7 mouse cellular contexts compared by ENCODE assay signal in the genomic region with DNA sequence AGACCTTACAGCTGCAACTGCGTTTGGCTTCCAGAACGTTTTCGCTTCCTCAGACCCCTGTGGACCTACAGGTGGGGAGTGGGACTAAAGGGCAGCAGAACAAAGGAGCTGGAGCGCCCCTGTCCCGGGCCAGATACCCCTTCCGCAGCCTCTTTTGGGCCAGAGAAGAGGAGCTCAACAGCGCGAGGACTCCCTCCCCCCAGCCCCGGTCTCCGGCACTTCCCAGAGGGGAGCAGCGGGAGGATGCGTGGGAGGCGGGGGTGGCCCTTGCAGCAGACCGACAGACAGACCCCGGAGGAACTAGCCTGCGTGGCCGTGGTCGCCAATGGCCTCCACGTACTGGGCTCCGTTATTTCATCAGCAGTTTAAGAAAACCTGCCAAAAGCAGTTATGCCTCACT. TPM values are rescaled to one million over a fixed set of nuclear protein-coding genes. Genes with fewer than 3 reads are reported as not detected.
DNase-seq lines count a peak whose midpoint lies in the region; ATAC-seq and TF ChIP-seq lines count a peak whose summit lies in the region.

No protein-coding gene starts in this region.

- TF ChIP-seq CTCF in lung, adult 2 months (IDR thresholded peaks at IDR 0.05; ENCODE audit: insufficient read depth, low read length): no peak
- TF ChIP-seq CTCF in liver, postnatal 0 days (IDR thresholded peaks at IDR 0.05; ENCODE audit: low read depth): no peak

- peak overlapping the region; percentile 23 for H3K4me3 ChIP-seq in lung, adult 2 months (replicated peaks; ENCODE audit: extremely low read depth, low read depth, low read length)
- H3K4me3 ChIP-seq in embryonic facial prominence, embryonic 13.5 days: peak overlapping the region; percentile 45
- H3K4me3 ChIP-seq in liver, postnatal 0 days (ENCODE audit: low read depth, low read length): peak overlapping the region; percentile 40

- peak overlapping the region; percentile 67 for H3K4me2 ChIP-seq in embryonic facial prominence, embryonic 13.5 days
- H3K4me2 ChIP-seq in liver, postnatal 0 days (ENCODE audit: low read depth, low read length): peak overlapping the region; percentile 54

- peaks cover 71% of the 10 kb centered on the region for H3K27me3 ChIP-seq in embryonic facial prominence, embryonic 13.5 days
- peaks cover 32% of the 10 kb centered on the region for H3K27me3 ChIP-seq in liver, postnatal 0 days (ENCODE audit: insufficient read depth, low read length)

- no peak for TF ChIP-seq POLR2A in lung, adult 2 months (IDR thresholded peaks at IDR 0.05; ENCODE audit: borderline replicate concordance, extremely low read depth, low read depth, low read length)

- 19% methylated on average over 20 of the region's 20 CpGs for WGBS in lung, adult 2 months
- 14% methylated on average over 20 of the region's 20 CpGs for WGBS in embryonic facial prominence, embryonic 13.5 days
- 12% methylated on average over 20 of the region's 20 CpGs for WGBS in liver, postnatal 0 days (ENCODE audit: insufficient replicate concordance)

- no peaks in the 10 kb centered on the region for H3K9me3 ChIP-seq in embryonic facial prominence, embryonic 13.5 days
- H3K9me3 ChIP-seq in liver, postnatal 0 days (ENCODE audit: low read length): no peaks in the 10 kb centered on the region

- no peak; the same call in 1 of the 2 replicates for ATAC-seq in embryonic facial prominence, embryonic 13.5 days (ENCODE audit: insufficient number of reproducible peaks, insufficient read depth, low FRiP score, low TSS enrichment, low read depth)
- ATAC-seq in liver, postnatal 0 days: no peak
- no peak for ATAC-seq in erythroid progenitor cell, adult 5-6 weeks (replicated peaks; ENCODE audit: low FRiP score, poor library complexity, severe bottlenecking)

- peaks cover 3% of the 10 kb centered on the region; the same call in 1 of the 2 replicates for H3K4me1 ChIP-seq in lung, adult 2 months (ENCODE audit: control insufficient read depth, insufficient read depth, low read length)
- peaks cover 13% of the 10 kb centered on the region; the same call in 1 of the 2 replicates for H3K4me1 ChIP-seq in embryonic facial prominence, embryonic 13.5 days
- H3K4me1 ChIP-seq in liver, postnatal 0 days (ENCODE audit: insufficient read depth): no peaks in the 10 kb centered on the region; the same call in 1 of the 2 replicates

- H3K36me3 ChIP-seq in embryonic facial prominence, embryonic 13.5 days: no peaks in the 10 kb centered on the region
- no peaks in the 10 kb centered on the region for H3K36me3 ChIP-seq in liver, postnatal 0 days (replicated peaks; ENCODE audit: insufficient read depth, low read length)

- DNase-seq in lung, adult 2 months: peak; percentile 5
- no peak for DNase-seq in lung, postnatal 36 days
- DNase-seq in adrenal gland, postnatal 10 days: peak; percentile 14
- DNase-seq in heart, postnatal 4 days: peak; percentile 28
- DNase-seq in liver, postnatal 0 days: no peak

- TF ChIP-seq EP300 in liver, postnatal 0 days (IDR thresholded peaks at IDR 0.05; ENCODE audit: low read depth): no peak

- H3K9ac ChIP-seq in embryonic facial prominence, embryonic 13.5 days: peak overlapping the region; percentile 61; the same call in 1 of the 2 replicates
- no peak overlapping the region for H3K9ac ChIP-seq in liver, postnatal 0 days (replicated peaks)

- H3K27ac ChIP-seq in embryonic facial prominence, embryonic 13.5 days: no peak overlapping the region
- no peak overlapping the region for H3K27ac ChIP-seq in liver, postnatal 0 days (ENCODE audit: low read depth)

RNA-seq across cellular contexts. Expression of gene Fgf16, which starts 0.5 kb away (rescaled TPM):
- polyA plus RNA-seq in lung, adult 2 months (2012; rRNA removed): 0.24 and 0.26 TPM in 2 replicates
- total RNA-seq in adrenal gland, postnatal 10 days (2021): 1 to 10 TPM in 1 of 2 experiments, under 1 TPM in 1; 0.90 to 1.9 TPM
- polyA plus RNA-seq in embryonic facial prominence, embryonic 13.5 days (2015; fragmentation: Nextera tagmentation; extraction: Ambion mirVana): 1.4 and 1.7 TPM in 2 replicates
- total RNA-seq in heart, postnatal 4 days (2021): 1 to 10 TPM; 8.3 to 9.9 TPM
- polyA plus RNA-seq in liver, postnatal 0 days (2015; fragmentation: Nextera tagmentation; extraction: Ambion mirVana): not detected in 2 replicates
- total RNA-seq in erythroid progenitor cell, adult 5-6 weeks (2015; ENCODE audit: low replicate concordance): not detected in 2 replicates
- total RNA-seq in erythroid progenitor cell, adult 5-6 weeks (2017; ENCODE audit: low replicate concordance): not detected in 2 replicates

Comparison
In these comparisons a context has a peak if more than half of its experiments do, and no peak if none do; other contexts are left out.
1. DNase-seq: peak in lung, adult 2 months (single experiment), adrenal gland, postnatal 10 days (single experiment) and heart, postnatal 4 days (single experiment); none in lung, postnatal 36 days (single experiment) and liver, postnatal 0 days (single experiment).
2. Peak in every context shown above with its lines, with median percentiles within 50 percentile points of each other: H3K4me3 ChIP-seq.